Mouse (Mus musculus): ENCODE results near the gene Trap1a.

- TF ChIP-seq CTCF (IDR thresholded peaks at IDR 0.05; ENCODE audit: extremely low read depth, insufficient read depth, low read length) (no peak), POLR2A (IDR thresholded peaks at IDR 0.05; ENCODE audit: extremely low read depth, insufficient read depth, low read length) (no peak)
Observed at GRCm38 (mm10) chrX:139332583-139332982, 900 bp upstream of the Trap1a start.
